8 mouse cellular contexts compared by ENCODE assay signal in the genomic region with DNA sequence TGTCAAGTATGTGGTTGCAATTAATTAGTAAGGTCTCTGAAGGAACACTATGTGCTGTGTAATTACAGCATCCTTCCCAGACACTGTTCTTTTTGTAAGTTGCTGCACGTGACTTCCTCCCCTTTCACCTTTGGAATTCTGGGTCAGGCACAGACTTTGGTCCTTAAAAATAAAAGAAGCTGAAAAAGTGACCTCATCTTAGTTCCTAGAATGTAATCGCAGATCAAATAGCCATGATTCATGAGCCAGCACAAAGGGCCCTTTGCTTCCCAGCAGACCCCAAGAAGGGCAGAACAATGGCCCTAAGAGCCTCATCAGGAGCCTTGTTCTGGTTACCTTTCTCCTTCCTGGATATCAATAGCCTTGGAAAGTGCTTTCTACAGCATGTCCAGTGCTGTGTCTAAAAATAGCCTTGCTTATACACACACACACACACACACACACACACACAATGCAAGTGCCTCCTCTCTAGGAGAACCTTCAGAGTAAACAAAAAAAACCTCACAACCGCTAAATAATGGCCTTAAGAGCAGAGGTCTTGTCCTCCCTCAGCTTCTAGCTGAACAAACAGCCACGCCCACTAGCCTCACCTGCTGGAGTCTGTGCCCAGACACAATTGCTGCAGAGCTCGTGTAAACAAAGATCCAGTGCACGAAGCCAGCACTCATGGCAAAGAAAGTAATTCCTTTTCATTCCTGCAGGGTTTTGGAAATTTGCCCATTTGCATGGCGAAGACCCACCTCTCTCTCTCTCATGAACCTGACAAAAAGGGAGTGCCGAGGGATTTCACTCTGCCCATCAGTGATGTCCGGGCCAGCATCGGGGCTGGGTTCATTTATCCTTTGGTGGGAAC.
DNase-seq lines count a peak whose midpoint lies in the region; ATAC-seq and TF ChIP-seq lines count a peak whose summit lies in the region.

No protein-coding gene starts in this region.

- no peak for TF ChIP-seq EP300 in stomach, postnatal 0 days (optimal IDR thresholded peaks at IDR 0.05)

- 39% methylated on average over 10 of the region's 10 CpGs for WGBS in hindbrain, embryonic 10.5 days
- 27% methylated on average over 10 of the region's 10 CpGs for WGBS in lung, embryonic 16.5 days
- 21% methylated on average over 10 of the region's 10 CpGs for WGBS in stomach, postnatal 0 days

- peaks cover 14% of the 10 kb centered on the region for H3K36me3 ChIP-seq in hindbrain, embryonic 10.5 days
- no peaks in the 10 kb centered on the region for H3K36me3 ChIP-seq in lung, embryonic 16.5 days (ENCODE audit: control insufficient read depth, insufficient read depth, low read length)
- no peaks in the 10 kb centered on the region for H3K36me3 ChIP-seq in stomach, postnatal 0 days (ENCODE audit: control insufficient read depth, insufficient read depth, low read length)

- no peak overlapping the region for H3K9ac ChIP-seq in lung, embryonic 16.5 days (ENCODE audit: low read length)
- no peak overlapping the region for H3K9ac ChIP-seq in stomach, postnatal 0 days (ENCODE audit: low read length)

- ATAC-seq in cerebellum, adult (ENCODE audit: insufficient number of reproducible peaks, low FRiP score, low TSS enrichment), result no peak
- ATAC-seq in lung, embryonic 16.5 days (ENCODE audit: low read depth), result peak; percentile 56
- peak; percentile 89 for ATAC-seq in stomach, postnatal 0 days (ENCODE audit: low FRiP score, low TSS enrichment)
- ATAC-seq in inflammation-experienced regulatory T-cells, adult 6 months, result no peak

- H3K4me1 ChIP-seq in hindbrain, embryonic 10.5 days (replicated peaks), result peaks cover 33% of the 10 kb centered on the region
- peaks cover 18% of the 10 kb centered on the region for H3K4me1 ChIP-seq in lung, embryonic 16.5 days (replicated peaks; ENCODE audit: control insufficient read depth, insufficient read depth, low read length)
- peaks cover 4% of the 10 kb centered on the region; the same call in 1 of the 2 replicates for H3K4me1 ChIP-seq in stomach, postnatal 0 days (replicated peaks; ENCODE audit: control insufficient read depth, insufficient read depth)

- TF ChIP-seq CTCF in stomach, postnatal 0 days (IDR thresholded peaks at IDR 0.05; ENCODE audit: low read depth), result peak; percentile 54

- DNase-seq in cerebellum, postnatal 10 days, result peak; percentile 60 to 81
- DNase-seq in embryo, embryonic 11 days, result peak; percentile 53
- peak; percentile 43 for DNase-seq in hindbrain, embryonic 10.5 days (ENCODE audit: low spot score)
- peak; percentile 87 for DNase-seq in stomach, postnatal 0 days (ENCODE audit: low spot score)
- no peak for DNase-seq in right cerebral cortex, postnatal 10 days (ENCODE audit: low spot score in 2 of 2)

- H3K4me3 ChIP-seq in hindbrain, embryonic 10.5 days, result no peak overlapping the region
- H3K4me3 ChIP-seq in lung, embryonic 16.5 days (ENCODE audit: low read length), result no peak overlapping the region
- H3K4me3 ChIP-seq in stomach, postnatal 0 days (ENCODE audit: low read depth, low read length), result no peak overlapping the region

- no peaks in the 10 kb centered on the region; the same call in 1 of the 2 replicates for H3K9me3 ChIP-seq in hindbrain, embryonic 10.5 days
- H3K9me3 ChIP-seq in lung, embryonic 16.5 days (ENCODE audit: control insufficient read depth, low read length), result no peaks in the 10 kb centered on the region
- H3K9me3 ChIP-seq in stomach, postnatal 0 days (ENCODE audit: control insufficient read depth, low read length), result no peaks in the 10 kb centered on the region

- no peaks in the 10 kb centered on the region for H3K27me3 ChIP-seq in hindbrain, embryonic 10.5 days (ENCODE audit: insufficient read depth, poor library complexity, severe bottlenecking)
- no peaks in the 10 kb centered on the region for H3K27me3 ChIP-seq in lung, embryonic 16.5 days (ENCODE audit: control insufficient read depth, insufficient read depth, low read depth, low read length)
- H3K27me3 ChIP-seq in stomach, postnatal 0 days (ENCODE audit: control insufficient read depth, insufficient read depth, low read length), result no peaks in the 10 kb centered on the region

- peak overlapping the region; percentile 81 for H3K27ac ChIP-seq in hindbrain, embryonic 10.5 days
- H3K27ac ChIP-seq in lung, embryonic 16.5 days (ENCODE audit: low read length), result peak overlapping the region; percentile 77
- peak overlapping the region; percentile 67 for H3K27ac ChIP-seq in stomach, postnatal 0 days (replicated peaks)

- H3K4me2 ChIP-seq in lung, embryonic 16.5 days (ENCODE audit: low read depth, low read length), result no peak overlapping the region
- no peak overlapping the region for H3K4me2 ChIP-seq in stomach, postnatal 0 days (replicated peaks; ENCODE audit: low read depth)

Comparison
In these comparisons a context has a peak if more than half of its experiments do, and no peak if none do; other contexts are left out.
1. DNase-seq: peak in cerebellum, postnatal 10 days (2 of 2), embryo, embryonic 11 days (single experiment), hindbrain, embryonic 10.5 days (single experiment) and stomach, postnatal 0 days (single experiment); none in right cerebral cortex, postnatal 10 days (0 of 2).
2. ATAC-seq: peak in lung, embryonic 16.5 days (single experiment) and stomach, postnatal 0 days (single experiment); none in cerebellum, adult (single experiment) and inflammation-experienced regulatory T-cells, adult 6 months (single experiment).
3. Peak in every context shown above with its lines, with median percentiles within 50 percentile points of each other: H3K27ac ChIP-seq.